8 mouse cellular contexts compared by ENCODE assay signal in genomic region chr1:51871234-51871633, GRCm38 (mm10). TPM values are rescaled to one million over a fixed set of nuclear protein-coding genes. Genes with fewer than 3 reads are reported as not detected.
A peak's percentile ranks its signal among the peaks of the same experiment; 100 is the strongest.
DNase-seq lines count a peak whose midpoint lies in the region; ATAC-seq and TF ChIP-seq lines count a peak whose summit lies in the region.
"Not testable (repeated sequence)": the region's sequence is repeated elsewhere in the genome, so short reads cannot be mapped to it uniquely, and the experiment has no call there.

No protein-coding gene starts in this region.

- ATAC-seq in forebrain, embryonic 13.5 days = 0 out of 2 replicates have a peak, but pooled peaks have one; percentile 19
- peak; percentile 67 for ATAC-seq in hindbrain, embryonic 16.5 days
- peak; percentile 60; the same call in 1 of the 2 replicates for ATAC-seq in kidney, embryonic 15.5 days (replicated peaks; ENCODE audit: low FRiP score)
- ATAC-seq in lung, embryonic 16.5 days (ENCODE audit: low read depth) = peak; percentile 51; the same call in 1 of the 2 replicates
- peak; percentile 56 for ATAC-seq in neural tube, embryonic 15.5 days (ENCODE audit: low FRiP score)
- ATAC-seq in stomach, postnatal 0 days (ENCODE audit: low FRiP score, low TSS enrichment) = peak; percentile 76; the same call in 1 of the 2 replicates

- 89% methylated on average over 2 of the region's 2 CpGs for WGBS in forebrain, embryonic 13.5 days
- WGBS in hindbrain, embryonic 16.5 days = 65% methylated on average over 1 of the region's 2 CpGs
- 47% methylated on average over 2 of the region's 2 CpGs for WGBS in kidney, embryonic 15.5 days
- WGBS in lung, embryonic 16.5 days = 75% methylated on average over 2 of the region's 2 CpGs
- WGBS in neural tube, embryonic 15.5 days = 77% methylated on average over 2 of the region's 2 CpGs
- 56% methylated on average over 2 of the region's 2 CpGs for WGBS in stomach, postnatal 0 days

- H3K36me3 ChIP-seq in forebrain, embryonic 13.5 days (ENCODE audit: poor library complexity, severe bottlenecking); hindbrain, embryonic 16.5 days (ENCODE audit: control insufficient read depth, insufficient read depth, low read length); kidney, embryonic 15.5 days; lung, embryonic 16.5 days (ENCODE audit: control insufficient read depth, insufficient read depth, low read length); neural tube, embryonic 15.5 days; stomach, postnatal 0 days (ENCODE audit: control insufficient read depth, insufficient read depth, low read length): not testable (repeated sequence)

- TF ChIP-seq CTCF in stomach, postnatal 0 days (IDR thresholded peaks at IDR 0.05; ENCODE audit: low read depth) = not testable (repeated sequence)

- not testable (repeated sequence) for H3K4me2 ChIP-seq in forebrain, embryonic 13.5 days; hindbrain, embryonic 16.5 days (ENCODE audit: low read length); kidney, embryonic 15.5 days; lung, embryonic 16.5 days (ENCODE audit: low read depth, low read length); neural tube, embryonic 15.5 days; stomach, postnatal 0 days (replicated peaks; ENCODE audit: low read depth)

- H3K4me3 ChIP-seq in forebrain, embryonic 13.5 days; hindbrain, embryonic 16.5 days (ENCODE audit: low read length); kidney, embryonic 15.5 days (replicated peaks); lung, embryonic 16.5 days (ENCODE audit: low read length); neural tube, embryonic 15.5 days (replicated peaks); stomach, postnatal 0 days (ENCODE audit: low read depth, low read length): not testable (repeated sequence)

- H3K27me3 ChIP-seq in forebrain, embryonic 13.5 days; hindbrain, embryonic 16.5 days (replicated peaks; ENCODE audit: control insufficient read depth, insufficient read depth, low read length); kidney, embryonic 15.5 days; lung, embryonic 16.5 days (ENCODE audit: control insufficient read depth, insufficient read depth, low read depth, low read length); neural tube, embryonic 15.5 days (replicated peaks); stomach, postnatal 0 days (ENCODE audit: control insufficient read depth, insufficient read depth, low read length): not testable (repeated sequence)

- not testable (repeated sequence) for H3K27ac ChIP-seq in forebrain, embryonic 13.5 days; hindbrain, embryonic 16.5 days (ENCODE audit: low read depth, low read length); kidney, embryonic 15.5 days; lung, embryonic 16.5 days (ENCODE audit: low read length); neural tube, embryonic 15.5 days (replicated peaks); stomach, postnatal 0 days (replicated peaks)

- H3K4me1 ChIP-seq in forebrain, embryonic 13.5 days; hindbrain, embryonic 16.5 days (ENCODE audit: control insufficient read depth, insufficient read depth, low read depth, low read length); kidney, embryonic 15.5 days; lung, embryonic 16.5 days (replicated peaks; ENCODE audit: control insufficient read depth, insufficient read depth, low read length); stomach, postnatal 0 days (replicated peaks; ENCODE audit: control insufficient read depth, insufficient read depth): not testable (repeated sequence)
- H3K4me1 ChIP-seq in neural tube, embryonic 15.5 days = peaks cover 20% of the 10 kb centered on the region

- H3K9ac ChIP-seq in forebrain, embryonic 13.5 days; hindbrain, embryonic 16.5 days (ENCODE audit: low read depth, low read length); kidney, embryonic 15.5 days; lung, embryonic 16.5 days (ENCODE audit: low read length); neural tube, embryonic 15.5 days (replicated peaks); stomach, postnatal 0 days (ENCODE audit: low read length): not testable (repeated sequence)

- not testable (repeated sequence) for TF ChIP-seq EP300 in stomach, postnatal 0 days (optimal IDR thresholded peaks at IDR 0.05)

- not testable (repeated sequence) for H3K9me3 ChIP-seq in forebrain, embryonic 13.5 days (replicated peaks); hindbrain, embryonic 16.5 days (ENCODE audit: control insufficient read depth, low read length); kidney, embryonic 15.5 days (replicated peaks); lung, embryonic 16.5 days (ENCODE audit: control insufficient read depth, low read length); neural tube, embryonic 15.5 days (replicated peaks); stomach, postnatal 0 days (ENCODE audit: control insufficient read depth, low read length)

- peak; percentile 91 for DNase-seq in heart, adult 11 months
- DNase-seq in kidney, postnatal 14 days = peak; percentile 28
- DNase-seq in stomach, postnatal 0 days (ENCODE audit: low spot score) = not testable (repeated sequence)

RNA-seq across cellular contexts. Expression of gene Myo1b, which starts 44.6 kb away (rescaled TPM):
- 105 and 112 TPM in 2 replicates for polyA plus RNA-seq in forebrain, embryonic 13.5 days (2015; fragmentation: Nextera tagmentation; extraction: Ambion mirVana)
- polyA plus RNA-seq in hindbrain, embryonic 16.5 days (2015; fragmentation: Nextera tagmentation; extraction: Ambion mirVana) = 43.2 and 53.8 TPM in 2 replicates
- 72.4 and 77.0 TPM in 2 replicates for polyA plus RNA-seq in kidney, embryonic 15.5 days (2015; fragmentation: Nextera tagmentation; extraction: Ambion mirVana)
- 80.4 and 83.0 TPM in 2 replicates for polyA plus RNA-seq in lung, embryonic 16.5 days (2015; fragmentation: Nextera tagmentation; extraction: Ambion mirVana)
- 55.7 and 57.7 TPM in 2 replicates for polyA plus RNA-seq in neural tube, embryonic 15.5 days (2015; fragmentation: Nextera tagmentation; extraction: Ambion mirVana)
- polyA plus RNA-seq in stomach, postnatal 0 days (2015; fragmentation: Nextera tagmentation; extraction: Ambion mirVana) = 31.7 and 38.3 TPM in 2 replicates

Comparison
In these comparisons a context has a peak if more than half of its experiments do, and no peak if none do; other contexts are left out.
1. ATAC-seq: peak in every context shown above with its lines; median percentile 76 in stomach, postnatal 0 days; 67 in hindbrain, embryonic 16.5 days; 60 in kidney, embryonic 15.5 days; 56 in neural tube, embryonic 15.5 days; 51 in lung, embryonic 16.5 days; 19 in forebrain, embryonic 13.5 days.